Mouse (Mus musculus) cerebellum, adult 2 months (tissue): ENCODE data around the gene Nptn.

ENCODE experiments used
- CTCF ChIP-seq: fragments of 200-500 bp; IDR thresholded peaks from 2 replicates; pipeline ENCODE4 v1.5.1; 2011; ENCODE audit warnings: low read depth, mild to moderate bottlenecking, control low read depth, low read length, moderate library complexity, borderline replicate concordance; ENCODE audit not compliant: insufficient read depth
- POLR2A ChIP-seq: fragments of 200-500 bp; IDR thresholded peaks from 2 replicates; pipeline ENCODE4 v1.6.1; 2011; ENCODE audit warnings: low read length, control low read depth, borderline replicate concordance; ENCODE audit not compliant: insufficient read depth

DNA sequence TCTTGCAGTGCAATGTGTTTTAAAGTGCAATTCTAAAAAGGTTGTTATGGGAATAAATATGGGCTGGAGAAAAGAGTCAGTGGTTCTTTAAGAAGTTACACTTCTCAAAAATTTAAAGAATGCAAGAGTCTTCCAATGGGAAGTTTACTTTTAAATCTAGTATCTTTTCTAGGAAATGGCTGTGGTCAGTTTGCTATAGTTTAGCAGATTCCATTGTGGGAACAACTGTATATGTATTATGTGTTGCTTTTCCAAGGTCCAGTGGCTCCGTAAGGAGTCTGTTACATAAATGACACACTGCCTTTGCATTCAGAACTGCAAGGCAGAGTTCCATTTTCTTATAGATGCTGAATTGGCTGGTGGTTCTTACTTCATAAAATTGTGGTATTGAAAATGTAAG lies 41.0 kb downstream of the Nptn start:
- TF ChIP-seq CTCF, result no peak
- TF ChIP-seq POLR2A, result no peak
